ENCODE assay signal across 17 mouse cellular contexts in genomic region chr7:125416762-125417161, GRCm38 (mm10).
"Had no signal": no experiment of that assay in that cellular context is flagged by ENCODE, and none has a peak within 500 bp of the region (broad histone marks: within the 10 kb centered on the region; RNA-seq: fewer than 3 reads in every experiment).

No protein-coding gene starts in this region.

- H3K27ac ChIP-seq: left cerebral cortex, adult 2 months; limb, embryonic 12.5 days; limb, embryonic 15.5 days; liver, embryonic 14.5 days; macrophage; stomach, postnatal 0 days had no signal

- H3K4me1 ChIP-seq: limb, embryonic 15.5 days had no signal

- ATAC-seq: liver, postnatal 0 days; lung, postnatal 0 days had no signal

- H3K4me3 ChIP-seq: left cerebral cortex, adult 2 months; limb, embryonic 12.5 days; limb, embryonic 15.5 days had no signal

- H3K9me3 ChIP-seq: limb, embryonic 12.5 days; limb, embryonic 15.5 days had no signal

- H3K9ac ChIP-seq: limb, embryonic 12.5 days; limb, embryonic 15.5 days; liver, embryonic 14.5 days; liver, postnatal 0 days; lung, embryonic 14.5 days had no signal

- H3K36me3 ChIP-seq: limb, embryonic 12.5 days; limb, embryonic 15.5 days had no signal

- DNase-seq: kidney, adult 9 months; kidney, postnatal 36 days; layer of hippocampus, postnatal 36 days; left cerebral cortex, postnatal 4 days; liver, postnatal 0 days; lung, embryonic 14.5 days; midbrain, embryonic 14.5 days; thymus, adult 2 months; thymus, postnatal 14 days; thymus, postnatal 4 days had no signal
